Mouse (Mus musculus): ENCODE results near the gene Slc39a1. TPM values are rescaled to one million over a fixed set of nuclear protein-coding genes. Genes with fewer than 3 reads are reported as not detected.

Slc39a1 gene
- polyA plus RNA-seq, 1 experiment from 2014 or later, result 94.7 TPM

DNA sequence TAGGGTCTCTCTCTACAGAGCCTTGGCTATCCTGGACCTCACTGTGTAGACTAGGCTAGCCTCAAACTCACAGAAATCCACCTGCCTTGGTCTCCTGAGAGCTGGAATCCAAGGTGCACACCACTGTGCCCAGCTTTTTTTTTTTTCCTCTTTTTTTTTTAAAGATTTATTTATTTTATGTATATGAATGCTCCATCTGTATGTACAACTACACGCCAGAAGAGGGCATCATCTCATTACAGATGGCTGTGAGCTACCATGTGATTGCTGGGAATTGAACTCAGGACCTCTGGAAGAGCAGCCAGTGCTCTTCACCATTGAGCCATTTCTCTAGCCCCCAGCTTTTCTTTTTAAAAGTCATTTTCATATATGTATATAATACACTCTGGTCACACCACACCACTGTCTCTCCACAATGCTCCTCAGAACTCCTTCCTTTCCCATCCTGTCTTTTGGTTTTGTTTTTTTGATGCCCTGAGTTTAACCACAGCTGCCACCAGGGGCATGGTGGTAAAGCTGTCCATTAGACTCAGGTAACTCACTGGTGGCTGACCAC lies 32.1 kb upstream of the Slc39a1 start:
- H3K27ac ChIP-seq, result no peak overlapping the region
- 29% methylated on average over 1 of the region's 1 CpGs for WGBS
- no peak overlapping the region for H3K4me3 ChIP-seq
- H3K27me3 ChIP-seq, result no peaks in the 10 kb centered on the region
- no peak for ATAC-seq (ENCODE audit: borderline replicate concordance, extremely low read depth, low FRiP score, low TSS enrichment)
- no peak overlapping the region for H3K4me2 ChIP-seq
- H3K9me3 ChIP-seq, result no peaks in the 10 kb centered on the region
- H3K36me3 ChIP-seq, result peaks cover 17% of the 10 kb centered on the region
- H3K4me1 ChIP-seq, result peaks cover 26% of the 10 kb centered on the region
- H3K9ac ChIP-seq, result no peak overlapping the region

DNA sequence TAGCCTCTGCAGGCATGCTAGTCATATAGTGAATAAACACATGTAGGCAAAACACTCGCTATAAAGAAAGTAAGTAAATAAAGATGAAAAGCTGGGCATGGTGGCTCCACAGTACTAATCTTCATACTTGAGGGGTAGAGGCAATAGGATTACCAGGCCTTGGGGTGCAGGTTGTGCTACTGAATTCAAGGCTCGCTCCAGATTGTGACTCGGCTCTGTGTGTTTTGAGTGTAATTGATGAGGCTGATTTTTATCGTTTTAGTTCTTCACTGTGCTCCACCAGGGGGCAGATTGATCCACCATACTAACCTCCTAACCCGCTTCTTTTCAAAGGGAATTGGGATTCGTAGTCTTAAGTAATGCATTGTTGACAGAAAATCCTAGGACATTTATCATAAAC lies 27.9 kb upstream of the Slc39a1 start:
- H3K9me3 ChIP-seq, result no peaks in the 10 kb centered on the region
- H3K27ac ChIP-seq, result peak overlapping the region; percentile 91
- peak overlapping the region; percentile 77 for H3K4me2 ChIP-seq
- H3K4me3 ChIP-seq, result peak overlapping the region; percentile 55
- H3K4me1 ChIP-seq, result peaks cover 21% of the 10 kb centered on the region
- no peaks in the 10 kb centered on the region for H3K27me3 ChIP-seq
- ATAC-seq (ENCODE audit: borderline replicate concordance, extremely low read depth, low FRiP score, low TSS enrichment), result peak; percentile 58; the same call in 1 of the 2 replicates
- H3K36me3 ChIP-seq, result peaks cover 17% of the 10 kb centered on the region
- peak overlapping the region; percentile 65 for H3K9ac ChIP-seq
- 5% methylated on average over 6 of the region's 6 CpGs for WGBS

DNA sequence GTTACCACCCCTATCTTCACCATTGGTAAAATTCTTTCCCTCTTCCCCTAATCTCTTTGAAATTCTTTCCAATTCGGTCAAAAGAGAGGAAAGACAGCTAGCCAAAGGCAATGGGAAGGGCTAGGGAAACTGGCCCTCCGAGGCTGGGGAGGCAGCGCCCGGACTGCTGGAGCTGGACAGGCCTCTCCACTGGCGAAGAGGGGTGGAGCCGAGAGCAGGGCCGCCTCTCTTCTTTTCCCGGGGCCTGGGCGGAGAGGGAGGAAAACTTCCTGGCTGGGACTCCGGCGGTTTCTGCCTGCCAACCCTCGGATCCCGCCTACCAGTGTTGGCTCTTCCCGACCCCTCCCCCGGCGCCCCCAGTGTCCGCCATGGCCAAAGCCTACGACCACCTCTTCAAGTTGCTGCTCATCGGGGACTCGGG lies 27.4 kb upstream of the Slc39a1 start:
- under 1% methylated on average over 18 of the region's 20 CpGs for WGBS
- Histone ChIP-seq H3K9me3 (no peaks in the 10 kb centered on the region), H3K4me1 (peaks cover 21% of the 10 kb centered on the region), H3K27me3 (no peaks in the 10 kb centered on the region), H3K9ac (peak overlapping the region; percentile 65), H3K4me2 (peak overlapping the region; percentile 77), H3K27ac (peak overlapping the region; percentile 91), H3K4me3 (peak overlapping the region; percentile 55), H3K36me3 (peaks cover 21% of the 10 kb centered on the region)
- peak; percentile 91 for ATAC-seq (ENCODE audit: borderline replicate concordance, extremely low read depth, low FRiP score, low TSS enrichment)

DNA sequence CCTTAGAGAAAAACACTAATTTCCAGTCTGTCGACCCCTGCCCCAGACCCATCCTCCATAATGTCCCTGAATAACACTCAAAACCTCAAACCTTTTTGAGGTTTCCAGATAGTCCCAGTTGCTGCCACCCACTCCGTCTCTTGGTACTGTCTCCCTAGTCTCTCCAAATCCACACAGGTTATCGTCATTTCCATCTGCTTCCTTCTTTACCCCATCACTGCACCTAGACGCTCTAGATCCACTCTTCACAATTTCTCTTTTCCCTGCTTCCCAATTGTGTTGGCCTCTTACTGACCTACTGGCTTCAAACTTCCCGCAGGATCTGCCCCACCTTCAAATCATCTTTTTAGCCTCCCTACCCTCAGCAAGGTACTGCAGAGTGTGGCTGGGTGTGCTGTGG lies 26.8 kb upstream of the Slc39a1 start:
- peaks cover 27% of the 10 kb centered on the region for H3K36me3 ChIP-seq
- no peaks in the 10 kb centered on the region for H3K27me3 ChIP-seq
- no peaks in the 10 kb centered on the region for H3K9me3 ChIP-seq
- H3K27ac ChIP-seq, result peak overlapping the region; percentile 91; the same call in 1 of the 2 replicates
- ATAC-seq (ENCODE audit: borderline replicate concordance, extremely low read depth, low FRiP score, low TSS enrichment), result no peak
- H3K4me3 ChIP-seq, result peak overlapping the region; percentile 55
- 12% methylated on average over 5 of the region's 5 CpGs for WGBS
- peak overlapping the region; percentile 77 for H3K4me2 ChIP-seq
- peaks cover 21% of the 10 kb centered on the region for H3K4me1 ChIP-seq
- H3K9ac ChIP-seq, result peak overlapping the region; percentile 65

DNA sequence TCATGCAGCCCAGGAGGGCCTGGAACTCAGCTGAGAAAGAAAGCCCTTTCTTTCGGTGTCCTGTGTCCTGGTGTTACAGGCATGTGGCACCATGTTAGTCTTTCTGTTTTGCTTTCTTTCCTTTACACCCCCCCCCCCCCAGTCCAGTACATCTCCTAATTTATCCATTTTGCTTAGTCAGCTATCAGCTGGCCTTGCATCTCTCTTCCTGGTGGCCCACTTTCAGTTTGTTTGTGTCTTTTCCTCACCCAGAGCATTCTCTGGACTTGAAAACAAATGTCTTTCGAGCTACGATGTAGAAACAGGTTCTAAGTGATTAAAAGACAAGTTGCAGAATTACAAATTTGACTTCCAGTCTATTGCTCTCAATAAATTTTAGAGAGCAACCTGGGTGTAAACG lies 25.5 kb upstream of the Slc39a1 start:
- 84% methylated on average over 4 of the region's 4 CpGs for WGBS
- Histone ChIP-seq H3K4me2 (no peak overlapping the region), H3K36me3 (peaks cover 27% of the 10 kb centered on the region), H3K4me3 (no peak overlapping the region), H3K9ac (no peak overlapping the region), H3K27ac (no peak overlapping the region), H3K4me1 (peaks cover 21% of the 10 kb centered on the region), H3K9me3 (no peaks in the 10 kb centered on the region), H3K27me3 (no peaks in the 10 kb centered on the region)
- no peak for ATAC-seq (ENCODE audit: borderline replicate concordance, extremely low read depth, low FRiP score, low TSS enrichment)

DNA sequence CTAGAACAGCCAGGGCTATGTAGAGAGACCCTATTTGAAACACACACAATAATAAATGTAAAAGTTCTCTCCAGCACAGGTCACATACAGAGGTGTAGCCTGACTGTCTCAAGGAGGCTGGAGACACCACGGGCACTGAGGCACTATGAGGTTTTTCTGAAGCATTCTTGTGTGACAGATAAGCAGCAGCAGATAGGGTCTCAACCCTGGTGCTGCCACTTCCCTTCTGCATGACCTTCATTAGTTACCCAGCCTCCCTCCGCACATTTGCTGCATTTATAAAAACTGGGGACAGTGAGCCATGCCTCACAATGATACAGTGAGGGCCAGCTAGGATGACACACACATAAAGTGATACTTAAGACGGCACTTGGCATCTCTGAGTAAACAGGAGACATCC lies 25.0 kb upstream of the Slc39a1 start:
- no peak overlapping the region for H3K4me3 ChIP-seq
- no peak overlapping the region for H3K4me2 ChIP-seq
- peaks cover 27% of the 10 kb centered on the region for H3K36me3 ChIP-seq
- H3K9me3 ChIP-seq, result no peaks in the 10 kb centered on the region
- H3K4me1 ChIP-seq, result peaks cover 21% of the 10 kb centered on the region
- H3K9ac ChIP-seq, result no peak overlapping the region
- no peak for ATAC-seq (ENCODE audit: borderline replicate concordance, extremely low read depth, low FRiP score, low TSS enrichment)
- no peaks in the 10 kb centered on the region for H3K27me3 ChIP-seq
- no peak overlapping the region for H3K27ac ChIP-seq
- WGBS, result 59% methylated on average over 3 of the region's 3 CpGs

DNA sequence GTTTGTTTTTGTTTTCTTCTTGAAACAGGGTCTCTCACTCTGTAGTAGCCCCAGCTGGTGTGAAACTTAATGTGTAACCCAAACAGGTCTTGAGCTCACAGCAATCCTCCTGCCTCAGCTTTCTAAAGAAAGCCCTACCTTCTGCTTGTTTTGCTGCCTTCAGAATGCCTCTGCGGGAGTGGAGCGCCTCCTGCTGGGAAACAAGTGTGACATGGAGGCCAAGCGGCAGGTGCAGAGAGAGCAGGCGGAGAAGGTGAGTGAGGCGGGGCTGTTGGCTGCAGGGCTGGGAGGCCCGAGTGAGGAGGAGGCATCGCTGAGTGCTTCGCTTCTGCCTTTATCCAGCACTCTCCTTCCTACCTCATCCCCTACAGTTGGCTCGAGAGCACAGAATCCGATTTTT lies 23.6 kb upstream of the Slc39a1 start:
- Histone ChIP-seq H3K36me3 (peaks cover 27% of the 10 kb centered on the region), H3K27me3 (no peaks in the 10 kb centered on the region), H3K4me2 (no peak overlapping the region), H3K27ac (no peak overlapping the region), H3K4me3 (no peak overlapping the region), H3K9me3 (no peaks in the 10 kb centered on the region), H3K9ac (no peak overlapping the region), H3K4me1 (peaks cover 21% of the 10 kb centered on the region)
- no peak for ATAC-seq (ENCODE audit: borderline replicate concordance, extremely low read depth, low FRiP score, low TSS enrichment)
- 75% methylated on average over 10 of the region's 10 CpGs for WGBS

DNA sequence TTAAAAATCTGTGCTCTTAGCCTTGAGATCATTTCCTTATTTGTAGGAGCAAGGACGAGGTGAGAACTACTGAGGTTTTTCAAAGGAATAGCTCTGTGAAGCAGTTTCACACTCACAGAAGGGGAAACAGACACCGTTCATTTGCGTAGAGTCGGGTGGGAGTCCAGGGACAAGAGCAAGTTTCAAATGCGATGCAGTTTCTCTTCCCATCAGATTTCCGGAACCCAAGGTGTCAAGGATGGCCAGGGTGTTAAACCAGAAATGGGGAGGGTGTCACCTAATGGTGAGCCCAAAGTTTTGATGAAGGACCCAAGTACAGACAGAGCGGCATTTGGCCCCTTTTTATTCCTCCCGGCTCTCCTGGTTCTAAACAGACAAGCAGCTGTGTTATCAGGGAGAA lies 16.9 kb upstream of the Slc39a1 start:
- peaks cover 24% of the 10 kb centered on the region for H3K36me3 ChIP-seq
- WGBS, result 11% methylated on average over 8 of the region's 8 CpGs
- peak overlapping the region; percentile 68 for H3K4me3 ChIP-seq
- H3K4me2 ChIP-seq, result peak overlapping the region; percentile 76
- no peaks in the 10 kb centered on the region; the same call in none of the 2 replicates for H3K4me1 ChIP-seq
- H3K27me3 ChIP-seq, result no peaks in the 10 kb centered on the region
- peak overlapping the region; percentile 65; the same call in 1 of the 2 replicates for H3K9ac ChIP-seq
- ATAC-seq (ENCODE audit: borderline replicate concordance, extremely low read depth, low FRiP score, low TSS enrichment), result no peak
- H3K27ac ChIP-seq, result peak overlapping the region; percentile 88
- no peaks in the 10 kb centered on the region for H3K9me3 ChIP-seq

DNA sequence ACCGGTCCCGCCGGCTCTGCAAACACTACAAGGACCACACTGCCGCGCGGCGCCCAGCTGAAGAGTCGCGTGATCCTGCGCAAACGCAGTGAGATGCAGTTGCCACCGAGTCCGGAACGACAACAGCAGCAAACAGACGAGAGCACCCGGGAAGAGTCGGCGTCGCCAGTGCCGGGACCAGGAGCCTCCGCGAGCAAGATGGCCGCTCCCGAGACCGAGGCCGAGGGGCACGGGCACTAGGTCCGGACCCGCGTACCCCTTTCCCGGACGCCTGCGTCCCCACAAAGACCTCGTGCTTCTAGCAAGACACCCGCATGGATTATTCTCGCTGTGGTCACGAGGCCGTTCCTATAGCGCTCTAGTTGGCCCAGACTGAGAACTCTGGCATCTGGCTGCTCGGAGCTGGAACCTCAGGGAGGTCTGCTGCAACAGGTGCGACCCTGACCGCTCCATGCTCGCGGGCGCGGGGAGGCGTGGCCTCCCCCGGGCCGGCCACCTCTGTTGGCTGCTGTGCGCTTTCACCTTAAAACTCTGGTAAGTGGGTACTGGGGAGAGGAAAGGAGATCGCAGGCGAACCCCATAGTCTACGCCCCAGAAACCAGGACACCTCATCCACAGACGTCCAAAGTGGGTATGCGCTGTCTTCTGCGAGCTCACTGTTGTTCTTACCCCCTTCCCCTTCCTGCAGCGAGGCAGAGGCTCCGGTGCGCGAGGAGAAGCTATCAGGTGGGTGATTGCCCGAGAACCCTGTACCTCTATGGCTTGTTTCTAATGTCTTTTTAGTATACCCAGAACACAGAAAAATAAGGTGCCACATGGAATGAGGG lies 16.3 kb upstream of the Slc39a1 start, which contains the start of gene Jtb:
TSS of gene Jtb (plus strand) at position 91 of the 827 bp plus-strand sequence.
- peak within 1 kb of the TSS; percentile 76 for H3K4me2 ChIP-seq
- peaks cover 29% of the 10 kb centered on the region for H3K36me3 ChIP-seq
- ATAC-seq (ENCODE audit: borderline replicate concordance, extremely low read depth, low FRiP score, low TSS enrichment), result peak; percentile 96
- peak within 1 kb of the TSS; percentile 65 for H3K9ac ChIP-seq
- peak within 1 kb of the TSS; percentile 88 for H3K27ac ChIP-seq
- no peaks in the 10 kb centered on the region; the same call in none of the 2 replicates for H3K4me1 ChIP-seq
- 1% methylated on average over 61 of the region's 61 CpGs for WGBS
- H3K27me3 ChIP-seq, result no peaks in the 10 kb centered on the region
- peak within 1 kb of the TSS; percentile 68 for H3K4me3 ChIP-seq
- no peaks in the 10 kb centered on the region for H3K9me3 ChIP-seq

DNA sequence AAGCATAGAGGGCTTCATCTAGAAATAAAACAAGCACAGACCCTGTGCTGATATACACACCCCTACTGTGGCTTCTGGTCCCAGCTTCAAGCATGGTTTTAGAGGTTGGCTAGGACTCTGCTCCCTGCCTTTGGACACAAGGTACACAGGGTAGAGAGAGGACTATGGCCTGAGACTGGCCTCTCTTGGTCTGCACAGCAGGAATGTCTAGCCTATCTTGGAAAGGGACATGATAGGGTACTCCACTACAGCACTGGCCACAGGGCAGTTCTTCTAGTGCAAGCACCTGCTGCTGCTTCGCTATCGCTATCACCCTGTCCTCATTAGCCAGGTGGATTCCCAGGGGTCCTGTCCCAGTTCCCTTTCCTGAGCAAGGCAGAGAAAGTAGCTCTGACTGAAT lies 6.7 kb upstream of the Slc39a1 start:
- H3K4me1 ChIP-seq, result peaks cover 16% of the 10 kb centered on the region
- peaks cover 3% of the 10 kb centered on the region; the same call in 1 of the 2 replicates for H3K36me3 ChIP-seq
- no peak overlapping the region for H3K4me2 ChIP-seq
- 86% methylated on average over 2 of the region's 2 CpGs for WGBS
- no peak overlapping the region for H3K9ac ChIP-seq
- no peak overlapping the region for H3K27ac ChIP-seq
- no peak overlapping the region for H3K4me3 ChIP-seq
- H3K27me3 ChIP-seq, result no peaks in the 10 kb centered on the region
- H3K9me3 ChIP-seq, result no peaks in the 10 kb centered on the region
- ATAC-seq (ENCODE audit: borderline replicate concordance, extremely low read depth, low FRiP score, low TSS enrichment), result no peak

DNA sequence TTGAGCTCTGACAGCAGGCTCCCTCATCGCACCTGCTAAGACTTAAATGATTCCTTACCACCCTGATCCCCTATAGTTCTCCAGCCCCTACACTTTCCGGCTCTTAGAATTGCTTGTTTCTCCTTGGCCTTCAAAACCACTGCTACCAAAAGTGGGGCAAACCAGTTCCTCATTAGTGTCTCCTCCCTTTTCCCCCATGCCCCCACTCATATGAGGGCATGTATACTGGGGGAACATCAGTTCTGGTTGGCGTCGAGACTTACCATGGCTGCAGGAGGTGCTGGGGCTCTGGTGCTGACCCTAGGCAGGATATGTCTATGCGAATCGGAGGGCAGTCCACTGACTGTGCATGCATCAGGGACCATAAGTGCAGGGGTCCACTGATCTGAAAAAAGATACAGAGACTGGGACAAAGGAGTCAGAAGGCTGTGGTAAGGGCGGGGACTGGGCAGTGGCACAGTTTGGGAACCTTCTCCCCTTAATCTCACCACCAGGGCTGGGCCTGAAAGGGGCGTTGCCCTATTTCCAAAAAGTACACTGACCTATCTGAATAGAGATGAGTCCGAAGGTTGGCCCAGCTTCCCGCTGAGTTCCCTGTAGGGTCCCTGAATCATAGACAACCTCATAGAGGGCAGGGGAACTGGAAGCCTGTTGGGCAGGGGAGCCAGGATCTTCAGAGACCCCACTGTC lies 6.2 kb upstream of the Slc39a1 start:
- ATAC-seq (ENCODE audit: borderline replicate concordance, extremely low read depth, low FRiP score, low TSS enrichment), result no peak
- Histone ChIP-seq H3K27me3 (no peaks in the 10 kb centered on the region), H3K27ac (no peak overlapping the region), H3K36me3 (no peaks in the 10 kb centered on the region), H3K4me1 (peaks cover 16% of the 10 kb centered on the region), H3K4me2 (no peak overlapping the region), H3K4me3 (no peak overlapping the region), H3K9me3 (no peaks in the 10 kb centered on the region), H3K9ac (no peak overlapping the region)
- WGBS, result 85% methylated on average over 10 of the region's 10 CpGs

All from lung, embryonic 15.5 days (tissue).